Mouse (Mus musculus): ENCODE measurements at regions not wholly inside any gene's neighbourhood (a gene's known extent, or its start where the extent isn't known, plus 50 kb on each side); places are given as distances from the start of the nearest gene placed in this dataset.
A peak's percentile ranks its signal among the peaks of the same experiment; 100 is the strongest.

DNA sequence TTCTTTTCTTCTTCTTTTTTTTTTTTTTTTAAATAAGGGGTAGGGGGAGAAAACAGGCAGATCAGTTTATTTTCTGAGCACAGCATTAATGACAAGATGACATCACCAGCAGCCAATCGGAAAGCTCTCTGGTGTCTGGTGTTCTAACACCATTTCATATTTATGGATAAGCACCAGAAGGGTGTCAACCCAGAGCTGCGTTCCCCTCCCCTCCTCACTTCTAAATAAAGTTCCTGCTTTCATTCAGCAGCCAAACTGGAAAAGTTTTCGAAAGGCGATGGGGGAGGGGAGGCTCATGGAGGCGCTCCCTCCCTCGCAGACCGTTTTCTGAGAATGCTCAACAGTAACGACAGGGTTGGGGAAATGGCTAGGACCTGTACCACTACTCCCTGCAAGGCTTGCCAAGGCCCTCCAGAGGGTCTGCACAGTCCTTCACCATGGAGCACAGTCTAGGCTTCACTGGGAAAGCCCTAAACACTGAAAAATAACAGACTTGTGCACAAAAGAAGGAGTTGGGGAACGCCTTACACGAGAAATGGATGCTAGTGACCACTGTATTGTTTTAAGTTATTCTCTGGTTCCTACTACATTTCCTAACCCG, 232.8 kb downstream of the Sox4 start:
- Histone ChIP-seq H3K4me3 (ENCODE audit: insufficient read depth, low read length) (peak overlapping the region; percentile 2; the same call in 1 of the 2 replicates), H3K27ac (ENCODE audit: insufficient read depth, low read length) (no peak overlapping the region), H3K4me1 (ENCODE audit: control insufficient read depth, insufficient read depth, low read length) (peaks cover 4% of the 10 kb centered on the region)
- TF ChIP-seq POLR2A (IDR thresholded peaks at IDR 0.05; ENCODE audit: extremely low read depth, insufficient read depth, low read length) = no peak
- no peak for TF ChIP-seq CTCF (IDR thresholded peaks at IDR 0.05; ENCODE audit: extremely low read depth, insufficient read depth, low read length)

DNA sequence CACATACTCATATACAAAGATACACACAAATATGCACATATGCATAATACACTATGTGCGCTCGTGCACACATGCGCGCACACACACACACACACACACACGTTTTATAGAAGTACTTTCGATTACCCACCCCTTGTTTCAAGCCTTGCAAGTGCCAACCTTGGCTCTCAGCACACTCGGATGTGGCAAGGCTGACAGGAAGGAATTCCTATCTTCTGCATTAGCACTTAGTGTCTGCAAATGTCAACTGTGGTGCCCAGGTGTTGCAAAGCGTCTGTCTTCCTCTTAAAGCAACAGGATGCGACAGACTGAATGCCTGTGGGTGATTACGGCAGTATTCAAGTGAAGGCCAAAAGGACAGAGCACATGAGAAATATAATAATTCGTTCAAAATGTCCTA, 233.3 kb downstream of the Sox4 start:
- Histone ChIP-seq H3K27ac (ENCODE audit: insufficient read depth, low read length) (no peak overlapping the region), H3K4me1 (ENCODE audit: control insufficient read depth, insufficient read depth, low read length) (peaks cover 4% of the 10 kb centered on the region), H3K4me3 (ENCODE audit: insufficient read depth, low read length) (peak overlapping the region; percentile 8; the same call in 1 of the 2 replicates)
- TF ChIP-seq CTCF (IDR thresholded peaks at IDR 0.05; ENCODE audit: extremely low read depth, insufficient read depth, low read length) (no peak), POLR2A (IDR thresholded peaks at IDR 0.05; ENCODE audit: extremely low read depth, insufficient read depth, low read length) (no peak)

DNA sequence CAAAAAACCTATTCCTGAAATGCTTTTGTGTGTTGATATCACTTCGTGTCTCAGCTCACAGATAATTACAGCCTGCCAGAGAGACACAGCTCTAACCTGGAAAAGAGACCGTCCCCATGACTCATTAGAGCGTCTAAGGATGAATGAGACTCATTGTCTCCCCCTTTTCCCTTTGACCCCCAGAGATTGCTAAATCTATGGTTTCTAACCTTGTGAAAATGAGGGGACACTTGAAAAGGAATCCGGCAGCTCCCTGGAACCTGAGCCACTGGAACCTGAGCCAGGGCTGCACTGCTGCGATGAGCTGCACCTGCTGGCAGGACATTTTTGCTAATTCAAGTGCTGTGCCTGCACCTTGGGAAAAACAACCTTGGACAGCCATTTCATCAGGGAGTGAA, 234.6 kb downstream of the Sox4 start:
- no peak overlapping the region for H3K27ac ChIP-seq (ENCODE audit: insufficient read depth, low read length)
- H3K4me1 ChIP-seq (ENCODE audit: control insufficient read depth, insufficient read depth, low read length) = peaks cover 4% of the 10 kb centered on the region
- no peak for TF ChIP-seq CTCF (IDR thresholded peaks at IDR 0.05; ENCODE audit: extremely low read depth, insufficient read depth, low read length)
- no peak for TF ChIP-seq POLR2A (IDR thresholded peaks at IDR 0.05; ENCODE audit: extremely low read depth, insufficient read depth, low read length)

DNA sequence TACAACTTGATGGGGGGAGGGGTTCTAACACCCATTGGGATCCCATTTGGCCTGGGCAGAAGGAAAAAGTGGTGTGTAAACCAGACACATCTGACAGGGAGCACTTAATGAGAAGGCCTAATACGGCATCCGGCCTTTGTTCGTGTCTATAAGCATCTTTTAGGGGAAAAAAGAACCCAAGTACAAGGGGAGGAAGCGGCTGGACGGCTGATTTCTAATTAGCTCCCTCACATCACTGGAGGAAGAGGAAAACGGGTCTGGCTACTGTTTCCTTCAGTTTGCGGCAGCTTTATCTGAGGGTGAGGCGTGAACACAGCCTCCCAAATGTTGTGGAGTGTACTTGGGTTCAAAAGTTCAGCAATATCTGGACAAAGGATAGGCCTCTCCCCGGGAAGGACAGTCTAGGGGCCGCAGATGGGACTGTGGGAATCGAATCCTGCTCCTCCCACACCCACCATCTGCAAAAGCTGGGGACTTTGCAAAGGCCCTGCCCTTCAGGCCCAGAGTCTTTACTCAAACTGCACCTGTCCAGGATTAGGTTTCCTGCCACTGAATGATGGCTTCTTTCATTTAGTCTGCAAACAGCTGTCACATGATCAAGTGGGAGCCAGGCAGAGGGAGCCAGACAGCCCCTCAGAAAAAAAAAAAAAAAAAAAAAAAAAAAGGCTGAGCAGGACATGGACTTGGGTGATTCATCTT, 235.2 kb downstream of the Sox4 start:
- H3K4me1 ChIP-seq (ENCODE audit: control insufficient read depth, insufficient read depth, low read length) = peaks cover 4% of the 10 kb centered on the region
- TF ChIP-seq POLR2A (IDR thresholded peaks at IDR 0.05; ENCODE audit: extremely low read depth, insufficient read depth, low read length) = no peak
- TF ChIP-seq CTCF (IDR thresholded peaks at IDR 0.05; ENCODE audit: extremely low read depth, insufficient read depth, low read length) = no peak
- H3K27ac ChIP-seq (ENCODE audit: insufficient read depth, low read length) = no peak overlapping the region
- no peak overlapping the region for H3K4me3 ChIP-seq (ENCODE audit: insufficient read depth, low read length)

More for the DNA sequence above, 234.6 kb downstream of the Sox4 start:
- H3K4me3 ChIP-seq (ENCODE audit: insufficient read depth, low read length) = no peak overlapping the region

DNA sequence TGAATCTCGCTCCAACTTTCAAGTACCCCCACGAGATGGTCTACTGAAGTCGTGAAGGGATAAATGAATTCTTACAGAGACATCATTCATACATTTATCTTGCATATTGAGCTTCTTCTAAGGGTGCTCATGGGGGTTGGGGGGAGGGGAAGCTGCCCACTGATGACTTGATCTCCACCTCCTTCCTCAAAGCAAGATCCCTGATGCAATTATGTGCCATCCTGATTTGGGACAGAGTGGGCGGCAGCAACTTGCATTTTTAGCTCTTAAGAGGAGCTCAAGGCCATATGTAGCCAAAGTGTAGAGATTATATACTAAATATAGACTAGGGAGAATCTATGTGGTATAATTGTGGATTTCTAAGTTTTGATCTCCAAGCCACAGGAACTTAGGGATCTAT, 236.1 kb downstream of the Sox4 start:
- Histone ChIP-seq H3K27ac (ENCODE audit: insufficient read depth, low read length) (no peak overlapping the region), H3K4me3 (ENCODE audit: insufficient read depth, low read length) (no peak overlapping the region), H3K4me1 (ENCODE audit: control insufficient read depth, insufficient read depth, low read length) (peaks cover 4% of the 10 kb centered on the region)
- TF ChIP-seq POLR2A (IDR thresholded peaks at IDR 0.05; ENCODE audit: extremely low read depth, insufficient read depth, low read length) (no peak), CTCF (IDR thresholded peaks at IDR 0.05; ENCODE audit: extremely low read depth, insufficient read depth, low read length) (no peak)

DNA sequence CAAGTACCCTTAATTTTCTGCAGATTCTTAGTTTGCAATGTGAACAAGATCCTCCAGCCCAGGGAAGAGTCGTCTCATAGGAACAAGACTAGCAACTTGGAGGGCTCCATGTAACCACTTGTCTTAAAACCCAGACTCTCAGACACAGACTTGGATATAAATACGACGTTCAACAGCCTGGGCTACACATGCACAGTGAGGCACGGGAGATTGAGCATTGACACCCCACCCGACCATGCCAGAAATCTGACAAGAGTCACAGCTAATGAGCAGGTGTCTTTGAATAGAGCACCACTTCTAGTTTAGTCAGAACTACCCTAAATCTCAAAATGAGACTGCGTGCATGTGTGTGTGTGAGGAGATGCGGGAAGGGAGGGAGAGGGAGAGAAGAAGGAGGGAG, 243.5 kb downstream of the Sox4 start:
- Histone ChIP-seq H3K4me1 (ENCODE audit: control insufficient read depth, insufficient read depth, low read length) (no peaks in the 10 kb centered on the region; the same call in 1 of the 2 replicates), H3K27ac (ENCODE audit: insufficient read depth, low read length) (no peak overlapping the region), H3K4me3 (ENCODE audit: insufficient read depth, low read length) (no peak overlapping the region)
- TF ChIP-seq POLR2A (IDR thresholded peaks at IDR 0.05; ENCODE audit: extremely low read depth, insufficient read depth, low read length) = no peak
- no peak for TF ChIP-seq CTCF (IDR thresholded peaks at IDR 0.05; ENCODE audit: extremely low read depth, insufficient read depth, low read length)

DNA sequence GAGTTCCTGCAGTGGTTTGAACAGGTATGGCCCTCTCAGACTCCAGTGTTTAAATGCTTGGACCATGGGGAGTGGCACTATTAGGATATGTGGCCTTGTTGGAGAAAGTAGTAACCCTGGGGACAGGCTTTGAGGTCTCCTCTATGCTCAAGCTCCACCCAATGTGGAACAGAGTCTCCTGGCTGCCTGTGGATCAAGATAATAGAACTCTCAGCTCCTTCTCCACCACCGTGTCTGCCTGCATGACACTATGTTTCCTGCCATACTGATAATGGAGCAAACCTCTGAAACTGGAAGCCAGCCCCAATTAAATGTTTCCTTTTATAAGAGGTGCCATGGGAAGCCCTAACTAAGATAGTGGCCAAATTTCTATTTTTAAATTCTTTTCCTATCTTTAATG, 252.2 kb downstream of the Sox4 start:
- Histone ChIP-seq H3K4me1 (ENCODE audit: control insufficient read depth, insufficient read depth, low read length) (no peaks in the 10 kb centered on the region), H3K27ac (ENCODE audit: insufficient read depth, low read length) (no peak overlapping the region), H3K4me3 (ENCODE audit: insufficient read depth, low read length) (no peak overlapping the region)
- TF ChIP-seq POLR2A (IDR thresholded peaks at IDR 0.05; ENCODE audit: extremely low read depth, insufficient read depth, low read length) (no peak), CTCF (IDR thresholded peaks at IDR 0.05; ENCODE audit: extremely low read depth, insufficient read depth, low read length) (no peak)

DNA sequence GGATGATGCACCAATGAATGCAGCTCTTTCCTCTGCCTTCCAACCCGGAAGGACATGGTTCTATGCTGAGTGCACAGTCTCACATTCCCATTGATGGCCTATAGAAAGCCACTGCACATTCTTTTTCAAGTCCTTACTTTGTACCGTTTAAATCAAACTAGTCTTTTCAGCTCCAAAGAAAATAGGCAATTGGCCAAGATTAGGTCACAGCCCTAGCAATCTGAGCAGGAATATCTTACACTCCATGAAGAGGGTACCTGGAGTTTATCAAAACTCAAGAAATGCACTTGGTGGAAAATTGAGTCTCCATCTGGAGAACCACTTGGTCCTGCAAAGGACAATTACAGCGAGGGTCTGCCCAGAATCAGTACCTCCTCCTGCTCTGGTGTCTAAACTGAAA, 253.4 kb downstream of the Sox4 start:
- Histone ChIP-seq H3K4me3 (ENCODE audit: insufficient read depth, low read length) (no peak overlapping the region), H3K4me1 (ENCODE audit: control insufficient read depth, insufficient read depth, low read length) (no peaks in the 10 kb centered on the region), H3K27ac (ENCODE audit: insufficient read depth, low read length) (no peak overlapping the region)
- no peak for TF ChIP-seq POLR2A (IDR thresholded peaks at IDR 0.05; ENCODE audit: extremely low read depth, insufficient read depth, low read length)
- TF ChIP-seq CTCF (IDR thresholded peaks at IDR 0.05; ENCODE audit: extremely low read depth, insufficient read depth, low read length) = no peak

DNA sequence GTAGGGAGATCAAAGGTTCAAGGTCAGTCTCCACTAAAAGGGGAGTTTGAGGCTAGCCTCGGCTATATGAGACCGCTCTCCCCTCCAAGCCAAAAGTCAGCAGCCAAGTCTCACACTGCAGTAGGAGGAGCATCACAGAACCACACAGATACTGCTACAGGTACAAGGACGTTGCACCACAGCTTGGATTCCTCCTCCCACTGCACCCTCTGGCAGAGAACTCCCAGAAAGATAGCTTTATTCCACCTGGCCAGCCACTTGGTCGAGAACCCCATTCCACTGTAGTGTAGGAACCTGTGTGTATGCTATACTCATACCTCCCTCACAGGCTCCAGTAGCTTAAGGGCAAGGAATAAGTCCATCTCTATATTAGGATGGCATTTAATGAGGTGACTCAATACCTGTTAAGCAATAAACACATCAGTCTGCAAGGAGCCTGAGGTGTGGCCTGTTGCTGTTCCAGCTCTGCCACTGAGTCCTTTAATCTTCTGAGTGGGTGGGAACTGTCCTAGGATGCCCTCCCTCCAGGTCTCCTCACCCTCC, 254.0 kb downstream of the Sox4 start:
- Histone ChIP-seq H3K27ac (ENCODE audit: insufficient read depth, low read length) (no peak overlapping the region), H3K4me1 (ENCODE audit: control insufficient read depth, insufficient read depth, low read length) (no peaks in the 10 kb centered on the region), H3K4me3 (ENCODE audit: insufficient read depth, low read length) (no peak overlapping the region)
- TF ChIP-seq CTCF (IDR thresholded peaks at IDR 0.05; ENCODE audit: extremely low read depth, insufficient read depth, low read length) = no peak
- TF ChIP-seq POLR2A (IDR thresholded peaks at IDR 0.05; ENCODE audit: extremely low read depth, insufficient read depth, low read length) = no peak

Data from cortical plate, adult 2 months (tissue).